Mouse (Mus musculus): ENCODE data around the gene Dnase2b. TPM values are rescaled to one million over a fixed set of nuclear protein-coding genes. Genes with fewer than 3 reads are reported as not detected.

Gene Dnase2b
- polyA plus RNA-seq, 1 experiment: not detected

DNA sequence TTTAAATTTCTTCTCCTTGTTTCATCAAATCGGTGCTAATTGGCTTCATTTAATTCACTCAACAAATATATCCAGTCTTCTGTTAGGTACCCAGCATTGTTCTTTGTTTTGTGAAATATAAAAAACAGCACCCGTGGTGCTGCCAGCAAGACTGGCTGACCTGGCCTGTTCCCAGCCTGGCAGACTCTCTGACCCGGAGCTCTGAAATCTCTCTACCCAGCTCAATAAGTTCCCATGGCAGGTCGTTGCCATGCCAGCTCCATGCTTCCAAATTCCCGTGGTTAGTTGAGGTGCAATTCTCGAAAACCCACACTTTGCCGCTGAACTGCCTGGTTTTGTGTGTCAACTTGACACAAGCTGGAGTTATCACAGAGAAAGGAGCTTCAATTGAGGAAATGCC, 60.6 kb downstream of the Dnase2b start:
- TF ChIP-seq TAL1 (IDR thresholded peaks at IDR 0.05; ENCODE audit: low read length) (no peak), GATA1 (IDR thresholded peaks at IDR 0.05; ENCODE audit: low read length) (no peak)
- Histone ChIP-seq H3K4me1 (ENCODE audit: control insufficient read depth) (no peaks in the 10 kb centered on the region), H3K9me3 (ENCODE audit: control insufficient read depth, low read length) (no peaks in the 10 kb centered on the region), H3K36me3 (ENCODE audit: control insufficient read depth) (no peaks in the 10 kb centered on the region), H3K4me3 (replicated peaks) (no peak overlapping the region), H3K27me3 (ENCODE audit: control insufficient read depth) (no peaks in the 10 kb centered on the region)

- H3K36me3 ChIP-seq (ENCODE audit: control insufficient read depth): no peaks in the 10 kb centered on the region
- H3K4me3 ChIP-seq (replicated peaks): no peak overlapping the region
- H3K27me3 ChIP-seq (ENCODE audit: control insufficient read depth): no peaks in the 10 kb centered on the region
- H3K9me3 ChIP-seq (ENCODE audit: control insufficient read depth, low read length): no peaks in the 10 kb centered on the region
- no peak for TF ChIP-seq TAL1 (IDR thresholded peaks at IDR 0.05; ENCODE audit: low read length)
- TF ChIP-seq GATA1 (IDR thresholded peaks at IDR 0.05; ENCODE audit: low read length): no peak
- H3K4me1 ChIP-seq (ENCODE audit: control insufficient read depth): no peaks in the 10 kb centered on the region
Observed at GRCm38 (mm10) chr3:146543632-146544031, 71.8 kb downstream of the Dnase2b start.

GRCm38 (mm10) chr3:146540521-146541273, 74.7 kb downstream of the Dnase2b start:
- no peak overlapping the region for H3K4me3 ChIP-seq (replicated peaks)
- no peaks in the 10 kb centered on the region for H3K4me1 ChIP-seq (ENCODE audit: control insufficient read depth)
- TF ChIP-seq TAL1 (IDR thresholded peaks at IDR 0.05; ENCODE audit: low read length) (no peak), GATA1 (IDR thresholded peaks at IDR 0.05; ENCODE audit: low read length) (no peak)

GRCm38 (mm10) chr3:146534986-146535385, 80.4 kb downstream of the Dnase2b start:
- H3K4me3 ChIP-seq (replicated peaks): no peak overlapping the region
- H3K27me3 ChIP-seq (ENCODE audit: control insufficient read depth): no peaks in the 10 kb centered on the region; the same call in 1 of the 2 replicates
- H3K4me1 ChIP-seq (ENCODE audit: control insufficient read depth): no peaks in the 10 kb centered on the region
- no peaks in the 10 kb centered on the region for H3K36me3 ChIP-seq (ENCODE audit: control insufficient read depth)
- H3K9me3 ChIP-seq (ENCODE audit: control insufficient read depth, low read length): no peaks in the 10 kb centered on the region
- TF ChIP-seq GATA1 (IDR thresholded peaks at IDR 0.05; ENCODE audit: low read length) (no peak), TAL1 (IDR thresholded peaks at IDR 0.05; ENCODE audit: low read length) (no peak)

More at GRCm38 (mm10) chr3:146540521-146541273, 74.7 kb downstream of the Dnase2b start:
- Histone ChIP-seq H3K27me3 (ENCODE audit: control insufficient read depth) (no peaks in the 10 kb centered on the region), H3K36me3 (ENCODE audit: control insufficient read depth) (no peaks in the 10 kb centered on the region), H3K9me3 (ENCODE audit: control insufficient read depth, low read length) (no peaks in the 10 kb centered on the region)

Other genes starting within 250 kb of the Dnase2b start
- 5.3 and 7.2 TPM in 2 replicates for gene Ssx2ip, start 211.0 kb downstream of the Dnase2b start, polyA plus RNA-seq (2012)
- 0.36 and 0.53 TPM in 2 replicates for gene Ctbs, start 165.8 kb downstream of the Dnase2b start, polyA plus RNA-seq (2012)
- 0.03 TPM in 1 of 2 replicates, not detected in the other for gene Spata1, start 115.8 kb downstream of the Dnase2b start, polyA plus RNA-seq (2012)
- gene Gng5, start 115.8 kb downstream of the Dnase2b start, polyA plus RNA-seq (2012): 20.4 and 22.7 TPM in 2 replicates
- 2.1 and 2.5 TPM in 2 replicates for gene Rpf1, start 94.2 kb downstream of the Dnase2b start, polyA plus RNA-seq (2012)
- 0.02 TPM in 1 of 2 replicates, not detected in the other for gene Uox, start 45.2 kb downstream of the Dnase2b start, polyA plus RNA-seq (2012)
- gene 4930503B20Rik, start 35.7 kb upstream of the Dnase2b start, polyA plus RNA-seq (2012): not detected in 2 replicates
- not detected in 2 replicates for gene Samd13, start 70.0 kb upstream of the Dnase2b start, polyA plus RNA-seq (2012)
- 0.06 and 0.10 TPM in 2 replicates for gene Prkacb, start 197.4 kb upstream of the Dnase2b start, polyA plus RNA-seq (2012)
- gene Ttll7, start 236.8 kb upstream of the Dnase2b start, polyA plus RNA-seq (2012): not detected in 2 replicates

Measured in erythroblast, embryonic 14.5 days (primary cell).